Comparison of ENCODE assay signal across 8 mouse cellular contexts in the genomic region with DNA sequence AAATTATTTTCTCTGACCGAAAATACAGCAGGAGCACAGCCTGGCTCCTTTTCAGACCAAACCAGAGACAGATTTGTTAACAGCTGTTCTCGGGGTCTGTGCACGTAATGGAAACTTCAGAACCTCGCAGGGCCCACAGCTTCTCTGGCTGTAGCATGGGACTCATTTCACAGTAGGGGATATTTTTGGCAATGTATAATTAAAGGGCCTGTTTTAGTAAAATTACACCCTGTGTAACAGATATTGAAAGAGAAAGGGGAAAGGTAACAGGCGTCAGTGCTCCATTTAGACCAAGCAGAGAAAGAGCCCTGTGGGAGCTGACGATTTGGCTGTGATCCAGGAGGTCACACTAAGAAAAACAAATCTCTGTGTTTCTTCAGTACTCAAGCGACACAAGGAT.
DNase-seq lines count a peak whose midpoint lies in the region; ATAC-seq and TF ChIP-seq lines count a peak whose summit lies in the region.
"Had no signal": no experiment of that assay in that cellular context is flagged by ENCODE, and none has a peak within 500 bp of the region (broad histone marks: within the 10 kb centered on the region; RNA-seq: fewer than 3 reads in every experiment).

No protein-coding gene starts in this region.

- ATAC-seq in lung, embryonic 14.5 days (ENCODE audit: insufficient read depth): no peak
- ATAC-seq in embryonic facial prominence, embryonic 11.5 days (replicated peaks; ENCODE audit: insufficient number of reproducible peaks, low FRiP score, low TSS enrichment, low read depth): peak; percentile 65; the same call in 1 of the 2 replicates
- peak; percentile 84 for ATAC-seq in hindbrain, embryonic 12.5 days (ENCODE audit: low FRiP score)
- peak; percentile 86 for ATAC-seq in limb, embryonic 14.5 days (ENCODE audit: low FRiP score, low read depth)
- ATAC-seq in stomach, embryonic 16.5 days (ENCODE audit: insufficient read depth, low FRiP score): no peak; the same call in 1 of the 2 replicates

- H3K4me2 ChIP-seq in lung, embryonic 14.5 days: peak overlapping the region; percentile 36
- H3K4me2 ChIP-seq in embryonic facial prominence, embryonic 11.5 days (ENCODE audit: low read depth, low read length): no peak overlapping the region
- H3K4me2 ChIP-seq in hindbrain, embryonic 12.5 days (replicated peaks): peak overlapping the region; percentile 28
- H3K4me2 ChIP-seq in limb, embryonic 14.5 days (replicated peaks; ENCODE audit: low read depth, low read length, severe bottlenecking): peak overlapping the region; percentile 26; the same call in 1 of the 2 replicates
- H3K4me2 ChIP-seq in stomach, embryonic 16.5 days (ENCODE audit: low read depth, low read length): peak overlapping the region; percentile 17
- H3K4me2 ChIP-seq: liver, embryonic 13.5 days had no signal

- no peak overlapping the region for H3K9ac ChIP-seq in lung, embryonic 14.5 days
- H3K9ac ChIP-seq in embryonic facial prominence, embryonic 11.5 days (replicated peaks; ENCODE audit: low read length): no peak overlapping the region
- H3K9ac ChIP-seq in hindbrain, embryonic 12.5 days: no peak overlapping the region
- no peak overlapping the region for H3K9ac ChIP-seq in limb, embryonic 14.5 days (ENCODE audit: low read depth, low read length, severe bottlenecking)
- no peak overlapping the region for H3K9ac ChIP-seq in stomach, embryonic 16.5 days (ENCODE audit: low read length)
- H3K9ac ChIP-seq: liver, embryonic 13.5 days had no signal

- no peaks in the 10 kb centered on the region for H3K36me3 ChIP-seq in lung, embryonic 14.5 days (ENCODE audit: insufficient read depth)
- no peaks in the 10 kb centered on the region for H3K36me3 ChIP-seq in embryonic facial prominence, embryonic 11.5 days (replicated peaks; ENCODE audit: control insufficient read depth, insufficient read depth, low read depth, low read length)
- H3K36me3 ChIP-seq in hindbrain, embryonic 12.5 days: no peaks in the 10 kb centered on the region
- H3K36me3 ChIP-seq in limb, embryonic 14.5 days (ENCODE audit: control insufficient read depth, insufficient read depth, low read length): no peaks in the 10 kb centered on the region
- no peaks in the 10 kb centered on the region for H3K36me3 ChIP-seq in stomach, embryonic 16.5 days (ENCODE audit: control insufficient read depth, insufficient read depth, low read length)
- H3K36me3 ChIP-seq: liver, embryonic 13.5 days had no signal

- TF ChIP-seq POLR2A in limb, embryonic 14.5 days (IDR thresholded peaks at IDR 0.05; ENCODE audit: borderline replicate concordance, extremely low read depth, insufficient read depth, insufficient read length): no peak

- H3K4me3 ChIP-seq in lung, embryonic 14.5 days (ENCODE audit: low read depth, low read length): no peak overlapping the region
- H3K4me3 ChIP-seq in embryonic facial prominence, embryonic 11.5 days (ENCODE audit: low read depth, low read length): no peak overlapping the region
- H3K4me3 ChIP-seq in hindbrain, embryonic 12.5 days: no peak overlapping the region
- no peak overlapping the region for H3K4me3 ChIP-seq in limb, embryonic 14.5 days (replicated peaks; ENCODE audit: low read length)
- peak overlapping the region; percentile 20 for H3K4me3 ChIP-seq in stomach, embryonic 16.5 days (replicated peaks; ENCODE audit: low read length)
- H3K4me3 ChIP-seq: liver, embryonic 13.5 days had no signal

- no peaks in the 10 kb centered on the region for H3K9me3 ChIP-seq in lung, embryonic 14.5 days (ENCODE audit: low read depth, low read length)
- H3K9me3 ChIP-seq in embryonic facial prominence, embryonic 11.5 days (replicated peaks; ENCODE audit: control insufficient read depth, low read length): no peaks in the 10 kb centered on the region
- no peaks in the 10 kb centered on the region for H3K9me3 ChIP-seq in hindbrain, embryonic 12.5 days (replicated peaks)
- H3K9me3 ChIP-seq in limb, embryonic 14.5 days (ENCODE audit: control insufficient read depth, low read length): no peaks in the 10 kb centered on the region
- no peaks in the 10 kb centered on the region for H3K9me3 ChIP-seq in stomach, embryonic 16.5 days (replicated peaks; ENCODE audit: control insufficient read depth, low read length)
- H3K9me3 ChIP-seq: liver, embryonic 13.5 days had no signal

- H3K27ac ChIP-seq in lung, embryonic 14.5 days (ENCODE audit: low read depth): no peak overlapping the region
- H3K27ac ChIP-seq in embryonic facial prominence, embryonic 11.5 days (replicated peaks; ENCODE audit: low read depth, low read length): no peak overlapping the region
- peak overlapping the region; percentile 9; the same call in 1 of the 2 replicates for H3K27ac ChIP-seq in hindbrain, embryonic 12.5 days
- H3K27ac ChIP-seq in limb, embryonic 14.5 days (replicated peaks; ENCODE audit: low read depth, low read length): no peak overlapping the region
- no peak overlapping the region for H3K27ac ChIP-seq in stomach, embryonic 16.5 days (ENCODE audit: low read length)
- H3K27ac ChIP-seq: liver, embryonic 13.5 days had no signal

- H3K27me3 ChIP-seq in lung, embryonic 14.5 days (ENCODE audit: insufficient read depth, low read length): no peaks in the 10 kb centered on the region
- H3K27me3 ChIP-seq in embryonic facial prominence, embryonic 11.5 days (ENCODE audit: control insufficient read depth, insufficient read depth, low read length): no peaks in the 10 kb centered on the region
- no peaks in the 10 kb centered on the region for H3K27me3 ChIP-seq in hindbrain, embryonic 12.5 days
- H3K27me3 ChIP-seq in limb, embryonic 14.5 days (ENCODE audit: control insufficient read depth, insufficient read depth, low read length): no peaks in the 10 kb centered on the region
- H3K27me3 ChIP-seq in stomach, embryonic 16.5 days (ENCODE audit: control insufficient read depth, insufficient read depth, low read length): no peaks in the 10 kb centered on the region
- H3K27me3 ChIP-seq: liver, embryonic 13.5 days had no signal

- no peaks in the 10 kb centered on the region for H3K4me1 ChIP-seq in lung, embryonic 14.5 days (ENCODE audit: insufficient read depth)
- no peaks in the 10 kb centered on the region for H3K4me1 ChIP-seq in embryonic facial prominence, embryonic 11.5 days (ENCODE audit: control insufficient read depth, insufficient read depth, low read length)
- 0 out of 2 replicates have a peak, but pooled peaks cover 3% of the 10 kb centered on the region for H3K4me1 ChIP-seq in hindbrain, embryonic 12.5 days
- no peaks in the 10 kb centered on the region for H3K4me1 ChIP-seq in limb, embryonic 14.5 days (ENCODE audit: control insufficient read depth, insufficient read depth, low read length)
- no peaks in the 10 kb centered on the region for H3K4me1 ChIP-seq in stomach, embryonic 16.5 days (ENCODE audit: control insufficient read depth, insufficient read depth, low read length)
- H3K4me1 ChIP-seq: liver, embryonic 13.5 days had no signal

- DNase-seq in lung, embryonic 14.5 days: peak; percentile 57
- DNase-seq in lung, postnatal 36 days: no peak
- peak; percentile 34 for DNase-seq in embryonic facial prominence, embryonic 11.5 days (ENCODE audit: low spot score)
- DNase-seq in limb, embryonic 14.5 days (ENCODE audit: low spot score): peak; percentile 56
- no peak for DNase-seq in urinary bladder, postnatal 4 days (ENCODE audit: low spot score in 2 of 2)
- DNase-seq: liver, embryonic 13.5 days had no signal

- 27% methylated on average over 7 of the region's 7 CpGs for WGBS in lung, embryonic 14.5 days
- 21% methylated on average over 7 of the region's 7 CpGs for WGBS in embryonic facial prominence, embryonic 11.5 days
- WGBS in hindbrain, embryonic 12.5 days: 24% methylated on average over 7 of the region's 7 CpGs
- 16% methylated on average over 7 of the region's 7 CpGs for WGBS in limb, embryonic 14.5 days
- WGBS in stomach, embryonic 16.5 days: 28% methylated on average over 7 of the region's 7 CpGs

- no peak for TF ChIP-seq CTCF in lung, embryonic 14.5 days (IDR thresholded peaks at IDR 0.05; ENCODE audit: low read depth)

Comparison
In these comparisons a context has a peak if more than half of its experiments do, and no peak if none do; other contexts are left out.
1. DNase-seq: peak in lung, embryonic 14.5 days (single experiment), embryonic facial prominence, embryonic 11.5 days (single experiment) and limb, embryonic 14.5 days (single experiment); none in lung, postnatal 36 days (single experiment) and urinary bladder, postnatal 4 days (0 of 2).
2. ATAC-seq: peak in embryonic facial prominence, embryonic 11.5 days (single experiment), hindbrain, embryonic 12.5 days (single experiment) and limb, embryonic 14.5 days (single experiment); none in lung, embryonic 14.5 days (single experiment) and stomach, embryonic 16.5 days (single experiment).